Mouse (Mus musculus): ENCODE results near the gene Stil. TPM values are rescaled to one million over a fixed set of nuclear protein-coding genes. Genes with fewer than 3 reads are reported as not detected.
"Not testable (repeated sequence)": the region's sequence is repeated elsewhere in the genome, so short reads cannot be mapped to it uniquely, and the experiment has no call there.

Gene Stil
- polyA plus RNA-seq (2014; fragmentation: Nextera tagmentation; extraction: Ambion mirVana) = 1.7 and 4.8 TPM in 2 replicates

- Histone ChIP-seq H3K4me3 (replicated peaks; ENCODE audit: low read depth, low read length) (peak within 1 kb of the TSS; percentile 59), H3K27ac (replicated peaks; ENCODE audit: low read depth, low read length) (peak within 1 kb of the TSS; percentile 89), H3K4me2 (ENCODE audit: low read length) (peak within 1 kb of the TSS; percentile 83), H3K9ac (replicated peaks; ENCODE audit: low read length) (peak within 1 kb of the TSS; percentile 58), H3K27me3 (ENCODE audit: control insufficient read depth, insufficient read depth, low read length) (no peaks in the 10 kb centered on the region), H3K9me3 (ENCODE audit: control insufficient read depth, low read length) (no peaks in the 10 kb centered on the region), H3K4me1 (ENCODE audit: control insufficient read depth, insufficient read depth, low read length) (0 out of 2 replicates have a peak, but pooled peaks cover 7% of the 10 kb centered on the region), H3K36me3 (ENCODE audit: control insufficient read depth, insufficient read depth, low read length) (0 out of 2 replicates have a peak, but pooled peaks cover under 1% of the 10 kb centered on the region)
- ATAC-seq (ENCODE audit: low FRiP score, low TSS enrichment) (peak; percentile 100), DNase-seq (peak; percentile 98)
- under 1% methylated on average over 52 of the region's 52 CpGs for WGBS
Observed at GRCm38 (mm10) chr4:114999773-115000428, at the start of gene Stil. Stil (plus strand) TSS chr4:115000159.

GRCm38 (mm10) chr4:114953172-114953571 is 46.8 kb upstream of the Stil start:
- Histone ChIP-seq H3K4me1 (ENCODE audit: control insufficient read depth, insufficient read depth, low read length) (no peaks in the 10 kb centered on the region), H3K36me3 (ENCODE audit: control insufficient read depth, insufficient read depth, low read length) (no peaks in the 10 kb centered on the region), H3K27ac (replicated peaks; ENCODE audit: low read depth, low read length) (no peak overlapping the region), H3K4me2 (ENCODE audit: low read length) (no peak overlapping the region), H3K9ac (replicated peaks; ENCODE audit: low read length) (no peak overlapping the region), H3K4me3 (replicated peaks; ENCODE audit: low read depth, low read length) (no peak overlapping the region), H3K27me3 (ENCODE audit: control insufficient read depth, insufficient read depth, low read length) (no peaks in the 10 kb centered on the region), H3K9me3 (ENCODE audit: control insufficient read depth, low read length) (no peaks in the 10 kb centered on the region)
- ATAC-seq (ENCODE audit: low FRiP score, low TSS enrichment) (0 out of 2 replicates have a peak, but pooled peaks have one; percentile 43), DNase-seq (no peak)
- WGBS = 85% methylated on average over 3 of the region's 3 CpGs

GRCm38 (mm10) chr4:114957403-114957802 is 42.6 kb upstream of the Stil start:
- DNase-seq = peak; percentile 14
- no peaks in the 10 kb centered on the region for H3K4me1 ChIP-seq (ENCODE audit: control insufficient read depth, insufficient read depth, low read length)

GRCm38 (mm10) chr4:114958231-114958630 is 41.7 kb upstream of the Stil start:
- Histone ChIP-seq H3K27me3 (ENCODE audit: control insufficient read depth, insufficient read depth, low read length) (no peaks in the 10 kb centered on the region), H3K9ac (replicated peaks; ENCODE audit: low read length) (no peak overlapping the region), H3K4me1 (ENCODE audit: control insufficient read depth, insufficient read depth, low read length) (no peaks in the 10 kb centered on the region), H3K4me2 (ENCODE audit: low read length) (no peak overlapping the region), H3K4me3 (replicated peaks; ENCODE audit: low read depth, low read length) (no peak overlapping the region), H3K27ac (replicated peaks; ENCODE audit: low read depth, low read length) (no peak overlapping the region), H3K9me3 (ENCODE audit: control insufficient read depth, low read length) (no peaks in the 10 kb centered on the region), H3K36me3 (ENCODE audit: control insufficient read depth, insufficient read depth, low read length) (peaks cover 29% of the 10 kb centered on the region)
- WGBS = 94% methylated on average over 2 of the region's 2 CpGs
- ATAC-seq (ENCODE audit: low FRiP score, low TSS enrichment) = no peak
- DNase-seq = no peak

More at GRCm38 (mm10) chr4:114957403-114957802, 42.6 kb upstream of the Stil start:
- Histone ChIP-seq H3K27me3 (ENCODE audit: control insufficient read depth, insufficient read depth, low read length) (no peaks in the 10 kb centered on the region), H3K4me2 (ENCODE audit: low read length) (no peak overlapping the region), H3K4me3 (replicated peaks; ENCODE audit: low read depth, low read length) (no peak overlapping the region), H3K27ac (replicated peaks; ENCODE audit: low read depth, low read length) (no peak overlapping the region), H3K9me3 (ENCODE audit: control insufficient read depth, low read length) (no peaks in the 10 kb centered on the region), H3K36me3 (ENCODE audit: control insufficient read depth, insufficient read depth, low read length) (peaks cover 21% of the 10 kb centered on the region), H3K9ac (replicated peaks; ENCODE audit: low read length) (no peak overlapping the region)
- no peak for ATAC-seq (ENCODE audit: low FRiP score, low TSS enrichment)

- no peak overlapping the region for H3K27ac ChIP-seq (replicated peaks; ENCODE audit: low read depth, low read length)
- peaks cover 29% of the 10 kb centered on the region for H3K36me3 ChIP-seq (ENCODE audit: control insufficient read depth, insufficient read depth, low read length)
- H3K9ac ChIP-seq (replicated peaks; ENCODE audit: low read length) = no peak overlapping the region
- DNase-seq (no peak), ATAC-seq (ENCODE audit: low FRiP score, low TSS enrichment) (no peak)
- no peak overlapping the region for H3K4me2 ChIP-seq (ENCODE audit: low read length)
- H3K9me3 ChIP-seq (ENCODE audit: control insufficient read depth, low read length) = no peaks in the 10 kb centered on the region
- WGBS = 96% methylated on average over 4 of the region's 4 CpGs
- no peaks in the 10 kb centered on the region for H3K4me1 ChIP-seq (ENCODE audit: control insufficient read depth, insufficient read depth, low read length)
- no peaks in the 10 kb centered on the region for H3K27me3 ChIP-seq (ENCODE audit: control insufficient read depth, insufficient read depth, low read length)
- H3K4me3 ChIP-seq (replicated peaks; ENCODE audit: low read depth, low read length) = no peak overlapping the region
Observed at GRCm38 (mm10) chr4:114958786-114959185, 41.2 kb upstream of the Stil start.

- no peak overlapping the region for H3K4me3 ChIP-seq (replicated peaks; ENCODE audit: low read depth, low read length)
- H3K4me2 ChIP-seq (ENCODE audit: low read length) = no peak overlapping the region
- H3K36me3 ChIP-seq (ENCODE audit: control insufficient read depth, insufficient read depth, low read length) = peaks cover 34% of the 10 kb centered on the region
- no peak for ATAC-seq (ENCODE audit: low FRiP score, low TSS enrichment)
- no peaks in the 10 kb centered on the region for H3K27me3 ChIP-seq (ENCODE audit: control insufficient read depth, insufficient read depth, low read length)
- no peak for DNase-seq
- no peaks in the 10 kb centered on the region for H3K9me3 ChIP-seq (ENCODE audit: control insufficient read depth, low read length)
- WGBS = 96% methylated on average over 2 of the region's 2 CpGs
- H3K4me1 ChIP-seq (ENCODE audit: control insufficient read depth, insufficient read depth, low read length) = no peaks in the 10 kb centered on the region
- no peak overlapping the region for H3K9ac ChIP-seq (replicated peaks; ENCODE audit: low read length)
- no peak overlapping the region for H3K27ac ChIP-seq (replicated peaks; ENCODE audit: low read depth, low read length)
Observed at GRCm38 (mm10) chr4:114959533-114959932, 40.4 kb upstream of the Stil start.

GRCm38 (mm10) chr4:114960881-114961280 is 39.1 kb upstream of the Stil start:
- H3K27ac ChIP-seq (replicated peaks; ENCODE audit: low read depth, low read length); H3K4me2 ChIP-seq (ENCODE audit: low read length); H3K4me3 ChIP-seq (replicated peaks; ENCODE audit: low read depth, low read length); ATAC-seq (ENCODE audit: low FRiP score, low TSS enrichment); H3K9ac ChIP-seq (replicated peaks; ENCODE audit: low read length); H3K9me3 ChIP-seq (ENCODE audit: control insufficient read depth, low read length); H3K4me1 ChIP-seq (ENCODE audit: control insufficient read depth, insufficient read depth, low read length); DNase-seq; H3K27me3 ChIP-seq (ENCODE audit: control insufficient read depth, insufficient read depth, low read length): not testable (repeated sequence)
- WGBS = 98% methylated on average over 2 of the region's 2 CpGs
- peaks cover 47% of the 10 kb centered on the region for H3K36me3 ChIP-seq (ENCODE audit: control insufficient read depth, insufficient read depth, low read length)

- Histone ChIP-seq H3K27ac (replicated peaks; ENCODE audit: low read depth, low read length) (no peak overlapping the region), H3K9ac (replicated peaks; ENCODE audit: low read length) (no peak overlapping the region), H3K27me3 (ENCODE audit: control insufficient read depth, insufficient read depth, low read length) (no peaks in the 10 kb centered on the region), H3K4me3 (replicated peaks; ENCODE audit: low read depth, low read length) (no peak overlapping the region), H3K9me3 (ENCODE audit: control insufficient read depth, low read length) (no peaks in the 10 kb centered on the region), H3K4me2 (ENCODE audit: low read length) (no peak overlapping the region), H3K36me3 (ENCODE audit: control insufficient read depth, insufficient read depth, low read length) (peaks cover 31% of the 10 kb centered on the region), H3K4me1 (ENCODE audit: control insufficient read depth, insufficient read depth, low read length) (no peaks in the 10 kb centered on the region)
- ATAC-seq (ENCODE audit: low FRiP score, low TSS enrichment) (no peak), DNase-seq (no peak)
- 95% methylated on average over 5 of the region's 5 CpGs for WGBS
Observed at GRCm38 (mm10) chr4:114970736-114971135, 29.2 kb upstream of the Stil start.

- DNase-seq (no peak), ATAC-seq (ENCODE audit: low FRiP score, low TSS enrichment) (no peak)
- Histone ChIP-seq H3K4me2 (ENCODE audit: low read length) (no peak overlapping the region), H3K4me1 (ENCODE audit: control insufficient read depth, insufficient read depth, low read length) (no peaks in the 10 kb centered on the region), H3K36me3 (ENCODE audit: control insufficient read depth, insufficient read depth, low read length) (peaks cover 8% of the 10 kb centered on the region), H3K27ac (replicated peaks; ENCODE audit: low read depth, low read length) (no peak overlapping the region), H3K9ac (replicated peaks; ENCODE audit: low read length) (no peak overlapping the region), H3K4me3 (replicated peaks; ENCODE audit: low read depth, low read length) (no peak overlapping the region), H3K27me3 (ENCODE audit: control insufficient read depth, insufficient read depth, low read length) (no peaks in the 10 kb centered on the region), H3K9me3 (ENCODE audit: control insufficient read depth, low read length) (no peaks in the 10 kb centered on the region)
- WGBS = 93% methylated on average over 1 of the region's 1 CpGs
Observed at GRCm38 (mm10) chr4:114973229-114973740, 26.7 kb upstream of the Stil start.

All from midbrain, embryonic 14.5 days (tissue).